Mouse (Mus musculus) mouse trophoblast stem cell (cell line): ENCODE results near the gene Il1rn.

Experiments
- in situ Hi-C, 2 experiments: fragments of 300-500 bp; cut with MseI, MboI; formaldehyde crosslinking; loops; 2 replicates in 1 of 2; 3 replicates in 1 of 2; pipeline ENCODE4 v1.15.1; 2025

Il1rn gene

GRCm38 (mm10) chr2:24336545-24336944, at the start of gene Il1rn:
Gene Il1rn, plus strand, starts transcription at chr2:24336853.
- in situ Hi-C loops: no loop called here

GRCm38 (mm10) chr2:24290896-24291295, 45.8 kb upstream of the Il1rn start, which contains the start of gene Il1f10:
Gene Il1f10, plus strand, starts transcription at chr2:24291196.
- in situ Hi-C loops: loop anchor here in 1 of 2 experiments (10.0 kb wide), 1 partner anchor 114 kb away; no protein-coding TSS in a partner anchor

GRCm38 (mm10) chr2:24294616-24295015, 42.0 kb upstream of the Il1rn start:
- in situ Hi-C loops: loop anchor here in 1 of 2 experiments (10.0 kb wide), 1 partner anchor 110 kb away; no protein-coding TSS in a partner anchor

GRCm38 (mm10) chr2:24296837-24297236, 39.8 kb upstream of the Il1rn start:
- in situ Hi-C loops: loop anchor here in 1 of 2 experiments (10.0 kb wide), 1 partner anchor 108 kb away; no protein-coding TSS in a partner anchor

- in situ Hi-C loops: no loop called here
Observed at GRCm38 (mm10) chr2:24311302-24312001, 25.2 kb upstream of the Il1rn start.

GRCm38 (mm10) chr2:24316919-24317318, 19.7 kb upstream of the Il1rn start:
- in situ Hi-C loops: no loop called here

GRCm38 (mm10) chr2:24317919-24318598, 18.6 kb upstream of the Il1rn start:
- in situ Hi-C loops: no loop called here

- in situ Hi-C loops: no loop called here
Observed at GRCm38 (mm10) chr2:24335333-24335732, 1.3 kb upstream of the Il1rn start.

- in situ Hi-C loops: no loop called here
Observed at GRCm38 (mm10) chr2:24341395-24341885, 4.8 kb downstream of the Il1rn start.

- in situ Hi-C loops: no loop called here
Observed at GRCm38 (mm10) chr2:24344619-24345018, 8.0 kb downstream of the Il1rn start.

- in situ Hi-C loops: no loop called here
Observed at GRCm38 (mm10) chr2:24345056-24345455, 8.4 kb downstream of the Il1rn start.

GRCm38 (mm10) chr2:24347926-24348325, 11.3 kb downstream of the Il1rn start:
- in situ Hi-C loops: no loop called here

GRCm38 (mm10) chr2:24351159-24351558, 14.5 kb downstream of the Il1rn start:
- in situ Hi-C loops: no loop called here

GRCm38 (mm10) chr2:24353042-24353441, 16.4 kb downstream of the Il1rn start:
- in situ Hi-C loops: no loop called here

- in situ Hi-C loops: no loop called here
Observed at GRCm38 (mm10) chr2:24357642-24358041, 21.0 kb downstream of the Il1rn start.

- in situ Hi-C loops: no loop called here
Observed at GRCm38 (mm10) chr2:24359347-24359746, 22.7 kb downstream of the Il1rn start.

GRCm38 (mm10) chr2:24363818-24364217, 27.2 kb downstream of the Il1rn start:
- in situ Hi-C loops: no loop called here

- in situ Hi-C loops: loop anchor here in 1 of 2 experiments (5.0 kb wide), 1 partner anchor 41 kb away; no protein-coding TSS in a partner anchor
Observed at GRCm38 (mm10) chr2:24366214-24366975, 29.7 kb downstream of the Il1rn start.

GRCm38 (mm10) chr2:24367030-24367894, 30.6 kb downstream of the Il1rn start, which contains the start of gene Psd4:
Gene Psd4, plus strand, starts transcription at chr2:24367580.
- in situ Hi-C loops: loop anchor here in 1 of 2 experiments (5.0 kb wide), 1 partner anchor 40 kb away; no protein-coding TSS in a partner anchor

- in situ Hi-C loops: loop anchor here in 1 of 2 experiments (5.0 kb wide), 1 partner anchor 39 kb away; no protein-coding TSS in a partner anchor
Observed at GRCm38 (mm10) chr2:24367895-24368261, 31.2 kb downstream of the Il1rn start.
